Mouse (Mus musculus) heart, embryonic 14.5 days (tissue): ENCODE measurements around the gene Nog. TPM values are rescaled to one million over a fixed set of nuclear protein-coding genes. Genes with fewer than 3 reads are reported as not detected.

ENCODE experiments used
- ATAC-seq: fragments of 200-750 bp; cut with Nextera tagmentation; 2 replicates; pipeline ENCODE4 v1.8.0; 2017; ENCODE audit warnings: low read depth, moderate TSS enrichment; ENCODE audit not compliant: insufficient number of reproducible peaks, insufficient read depth, low FRiP score
- H3K27ac ChIP-seq, 2 experiments: fragments of 200-500 bp in 1 of 2; fragments of 300-500 bp in 1 of 2; sonication (generic) in 1 of 2; replicated peaks in 1 of 2; 2 replicates each; pipeline ENCODE4 v1.5.1; 2012 to 2014; ENCODE audit warnings: low read depth in 2 of 2, low read length in 2 of 2, control low read depth in 1 of 2, mild to moderate bottlenecking in 1 of 2, mixed read lengths in 1 of 2; ENCODE audit not compliant: control insufficient read depth in 1 of 2, insufficient read depth in 1 of 2
- H3K27me3 ChIP-seq: fragments of 300-500 bp; sonication (generic); 2 replicates; pipeline ENCODE4 v1.6.1; 2014; ENCODE audit warnings: mild to moderate bottlenecking, low read length, control low read depth; ENCODE audit not compliant: control insufficient read depth, insufficient read depth
- H3K36me3 ChIP-seq: fragments of 300-500 bp; sonication (generic); 2 replicates; pipeline ENCODE4 v1.6.1; 2014; ENCODE audit warnings: mild to moderate bottlenecking, control low read depth, low read length, mixed read lengths; ENCODE audit not compliant: control insufficient read depth, insufficient read depth
- H3K4me1 ChIP-seq, 2 experiments: fragments of 200-500 bp in 1 of 2; fragments of 300-500 bp in 1 of 2; sonication (generic) in 1 of 2; 2 replicates each; pipeline ENCODE4 v1.6.1; 2012 to 2014; ENCODE audit warnings: low read length in 2 of 2, control low read depth in 1 of 2, mixed read lengths in 1 of 2; ENCODE audit not compliant: control insufficient read depth in 2 of 2, insufficient read depth in 2 of 2
- H3K4me2 ChIP-seq: fragments of 300-500 bp; sonication (generic); 2 replicates; pipeline ENCODE4 v1.6.1; 2014; ENCODE audit warnings: mild to moderate bottlenecking, low read length
- H3K4me3 ChIP-seq, 2 experiments: fragments of 200-500 bp in 1 of 2; fragments of 300-500 bp in 1 of 2; sonication (generic) in 1 of 2; 2 replicates each; pipeline ENCODE4 v1.5.1; 2012 to 2014; ENCODE audit warnings: low read length in 2 of 2, mild to moderate bottlenecking in 2 of 2, control low read depth in 1 of 2, low read depth in 1 of 2, moderate library complexity in 1 of 2; ENCODE audit not compliant: control insufficient read depth in 1 of 2, insufficient read depth in 1 of 2
- H3K9ac ChIP-seq: fragments of 300-500 bp; sonication (generic); 2 replicates; pipeline ENCODE4 v1.6.1; 2014; ENCODE audit warnings: mild to moderate bottlenecking, low read length
- H3K9me3 ChIP-seq: fragments of 300-500 bp; sonication (generic); 2 replicates; pipeline ENCODE4 v1.6.1; 2016; ENCODE audit warnings: low read length, control low read depth; ENCODE audit not compliant: control insufficient read depth
- WGBS: fragments of 180-500 bp; shearing (Covaris S2); extraction: QIAGEN DNeasy Blood & Tissue Kit; methylation state at CpG from one replicate; pipeline ENCODE4 v1.1.7; 2014; 5-methylcytosine and 5-hydroxymethylcytosine counted together
- polyA plus RNA-seq: library from polyadenylated mRNA; unstranded; fragments of >200 nt; fragmentation: Nextera tagmentation; extraction: Ambion mirVana; gene quantifications from 2 replicates; pipeline ENCODE4 v1.2.1, GENCODE M21; 2014

Gene Nog
- 0.35 and 0.88 TPM in 2 replicates for polyA plus RNA-seq

DNA sequence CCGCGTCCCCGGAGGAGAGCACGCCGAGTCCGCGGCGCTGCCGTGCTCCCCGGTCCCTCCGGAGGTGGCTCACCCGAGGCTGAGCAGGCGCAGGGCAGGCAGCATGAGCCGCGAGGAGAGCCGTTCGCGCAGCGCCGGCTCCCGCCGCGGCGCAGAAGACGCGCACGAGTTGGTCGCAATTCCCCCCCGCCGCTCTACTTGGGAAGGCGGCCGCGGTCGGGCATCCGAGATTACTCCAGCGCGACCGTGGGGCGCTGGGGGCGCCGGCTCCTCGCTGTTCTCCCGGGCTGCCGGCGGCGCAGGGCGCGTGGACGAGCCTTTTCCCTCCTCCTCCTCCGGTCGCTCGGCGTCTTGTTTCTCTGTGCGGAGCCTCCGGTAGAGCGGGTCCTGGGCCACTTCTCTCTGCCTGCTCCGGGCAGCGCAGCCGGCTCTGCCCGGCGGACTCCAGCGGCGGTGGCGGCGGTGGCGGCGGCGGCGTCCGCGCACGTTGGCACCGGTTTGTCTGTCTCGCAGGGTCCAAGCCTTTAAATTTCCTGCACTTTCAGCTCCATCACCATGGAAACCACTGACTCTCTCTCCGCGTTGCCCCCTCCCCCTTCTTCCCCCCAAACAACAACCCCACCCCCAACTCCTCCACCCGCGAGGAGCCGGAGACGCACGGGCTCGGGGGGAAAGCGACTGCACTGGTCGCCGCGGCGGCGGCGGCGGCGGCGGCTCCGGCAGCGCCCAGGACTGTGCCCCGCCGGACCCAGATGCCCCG is at the start of gene Nog:
Gene Nog, minus strand, starts transcription at position 277 of the 760 bp plus-strand sequence.
- Histone ChIP-seq H3K9ac (peak within 1 kb of the TSS; percentile 73), H3K9me3 (0 out of 2 replicates have a peak, but pooled peaks cover 2% of the 10 kb centered on the region), H3K4me3 (peak within 1 kb of the TSS; percentile 64 to 67), H3K27me3 (peaks cover 10% of the 10 kb centered on the region), H3K27ac (peak within 1 kb of the TSS; percentile 30 to 61; a peak in 3 of 4 replicates), H3K36me3 (no peaks in the 10 kb centered on the region), H3K4me1 (peaks cover 13 to 26% of the 10 kb centered on the region in 2 experiments), H3K4me2 (peak within 1 kb of the TSS; percentile 91)
- ATAC-seq: peak; percentile 25; the same call in 1 of the 2 replicates
- WGBS: under 1% methylated on average over 72 of the region's 97 CpGs

DNA sequence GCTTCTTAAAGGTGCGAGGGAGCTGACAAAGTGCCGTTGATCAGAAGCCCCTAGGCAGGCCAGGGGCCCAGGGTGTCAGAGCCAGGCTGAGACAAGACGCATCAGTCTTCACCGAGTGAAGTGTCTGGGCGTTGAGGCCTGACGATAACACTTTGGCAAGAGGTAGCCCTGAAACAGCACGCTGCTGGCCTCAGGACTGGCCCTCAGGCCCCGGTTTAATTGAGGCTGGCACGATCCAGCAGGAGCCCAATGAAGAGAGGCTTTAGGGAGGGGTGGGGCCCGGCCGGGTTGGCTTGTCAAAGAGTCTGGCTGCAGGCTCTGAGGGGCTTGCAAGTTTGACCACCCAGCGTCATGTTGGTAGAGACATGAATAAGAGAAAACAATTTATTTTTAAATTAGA is 38.1 kb upstream of the Nog start:
- ATAC-seq: no peak
- no peak overlapping the region for H3K9ac ChIP-seq
- no peaks in the 10 kb centered on the region for H3K36me3 ChIP-seq
- H3K27me3 ChIP-seq: no peaks in the 10 kb centered on the region
- WGBS: 24% methylated on average over 12 of the region's 12 CpGs
- no peak overlapping the region for H3K4me3 ChIP-seq
- no peaks in the 10 kb centered on the region for H3K9me3 ChIP-seq
- no peak overlapping the region for H3K4me2 ChIP-seq
- peaks cover 0 to 7% of the 10 kb centered on the region in 2 experiments; a peak in 2 of 4 replicates for H3K4me1 ChIP-seq
- H3K27ac ChIP-seq: no peak overlapping the region

DNA sequence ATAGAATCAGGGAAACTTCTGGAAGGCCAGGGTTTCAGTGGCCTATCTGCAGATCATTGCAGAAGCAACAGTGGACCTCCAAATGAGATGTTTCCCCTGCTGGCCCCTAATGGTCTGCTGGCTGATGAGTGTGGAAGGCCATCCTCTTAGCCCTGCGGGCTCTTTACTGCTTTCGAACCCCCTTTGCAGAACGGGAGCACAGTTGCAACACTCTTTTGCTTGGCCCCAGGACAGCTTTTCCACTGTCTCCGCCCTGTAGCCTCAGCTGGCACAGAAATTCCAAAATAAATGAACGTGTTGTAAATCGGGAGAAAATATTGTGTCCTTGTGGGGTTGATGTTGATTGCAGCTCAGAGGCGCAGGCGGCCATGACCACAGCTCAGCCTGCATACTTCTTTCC is 37.7 kb upstream of the Nog start:
- WGBS: 55% methylated on average over 8 of the region's 8 CpGs
- Histone ChIP-seq H3K9me3 (no peaks in the 10 kb centered on the region), H3K27ac (no peak overlapping the region), H3K27me3 (no peaks in the 10 kb centered on the region), H3K4me1 (peaks cover 0 to 7% of the 10 kb centered on the region in 2 experiments; a peak in 2 of 4 replicates), H3K4me3 (no peak overlapping the region), H3K4me2 (no peak overlapping the region), H3K9ac (no peak overlapping the region), H3K36me3 (no peaks in the 10 kb centered on the region)
- no peak for ATAC-seq

DNA sequence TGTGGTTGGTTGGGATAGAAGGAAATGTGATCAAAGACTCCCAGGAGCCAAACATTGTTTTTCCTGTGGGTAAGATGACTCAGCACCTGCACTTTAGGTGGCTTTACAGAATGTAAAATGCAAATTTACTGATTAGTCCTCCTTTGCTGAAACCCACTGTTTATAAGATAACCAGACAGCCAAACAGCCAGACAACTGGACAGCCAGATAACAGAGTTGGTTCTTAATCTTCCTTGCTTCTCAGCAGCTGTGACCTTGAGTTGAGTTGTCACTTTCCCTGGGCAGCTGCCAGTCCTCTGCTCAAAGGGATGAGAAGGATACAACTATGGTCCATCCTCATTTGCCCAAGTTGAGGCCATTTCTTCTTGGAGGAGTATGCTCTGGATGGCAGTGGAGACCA is 35.8 kb upstream of the Nog start:
- H3K36me3 ChIP-seq: no peaks in the 10 kb centered on the region
- no peaks in the 10 kb centered on the region for H3K27me3 ChIP-seq
- no peak overlapping the region for H3K9ac ChIP-seq
- ATAC-seq: no peak
- no peak overlapping the region for H3K4me3 ChIP-seq
- peaks cover 0 to 7% of the 10 kb centered on the region in 2 experiments; a peak in 2 of 4 replicates for H3K4me1 ChIP-seq
- H3K9me3 ChIP-seq: no peaks in the 10 kb centered on the region
- no peak overlapping the region for H3K27ac ChIP-seq
- no peak overlapping the region for H3K4me2 ChIP-seq

DNA sequence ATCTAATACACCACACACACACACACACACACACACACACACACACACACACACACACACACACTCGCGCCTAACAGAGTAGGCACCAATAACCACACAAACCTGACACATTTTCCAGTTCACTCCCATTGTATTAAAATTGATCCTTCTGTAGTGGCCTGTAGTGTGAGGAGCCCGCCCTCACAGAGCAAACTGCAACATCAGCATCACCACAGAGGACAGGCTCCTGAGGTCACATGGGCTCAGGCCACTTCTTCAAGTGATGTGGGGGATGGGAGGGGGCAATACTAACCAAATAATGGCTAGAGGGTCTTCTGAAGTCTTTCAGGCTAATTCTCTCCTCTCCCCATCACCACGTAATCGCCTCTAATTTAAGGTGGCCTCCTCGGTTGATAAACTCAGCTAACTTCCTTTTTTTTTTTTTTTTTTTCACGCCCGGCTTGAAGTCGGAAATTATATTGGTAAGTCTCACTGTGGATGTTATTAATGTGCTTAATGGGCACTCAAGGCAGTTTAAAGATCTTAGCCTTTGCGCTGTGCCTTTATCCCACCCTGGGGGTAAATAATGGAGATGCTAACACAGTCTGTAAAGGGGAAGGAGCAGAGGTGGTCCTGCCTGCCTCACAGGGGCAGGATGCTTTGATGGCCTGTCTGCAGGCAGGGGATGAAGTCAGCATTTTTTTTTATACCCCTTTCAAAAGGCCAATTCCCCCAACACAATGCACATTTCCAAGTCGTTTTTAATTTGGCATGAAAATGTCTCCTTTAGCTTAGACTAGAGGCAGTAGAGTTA is 25.2 kb upstream of the Nog start:
- Histone ChIP-seq H3K9ac (no peak overlapping the region), H3K4me1 (no peaks in the 10 kb centered on the region), H3K36me3 (no peaks in the 10 kb centered on the region), H3K27ac (no peak overlapping the region), H3K9me3 (no peaks in the 10 kb centered on the region), H3K4me2 (no peak overlapping the region), H3K27me3 (no peaks in the 10 kb centered on the region), H3K4me3 (no peak overlapping the region)
- 71% methylated on average over 11 of the region's 11 CpGs for WGBS
- ATAC-seq: no peak

DNA sequence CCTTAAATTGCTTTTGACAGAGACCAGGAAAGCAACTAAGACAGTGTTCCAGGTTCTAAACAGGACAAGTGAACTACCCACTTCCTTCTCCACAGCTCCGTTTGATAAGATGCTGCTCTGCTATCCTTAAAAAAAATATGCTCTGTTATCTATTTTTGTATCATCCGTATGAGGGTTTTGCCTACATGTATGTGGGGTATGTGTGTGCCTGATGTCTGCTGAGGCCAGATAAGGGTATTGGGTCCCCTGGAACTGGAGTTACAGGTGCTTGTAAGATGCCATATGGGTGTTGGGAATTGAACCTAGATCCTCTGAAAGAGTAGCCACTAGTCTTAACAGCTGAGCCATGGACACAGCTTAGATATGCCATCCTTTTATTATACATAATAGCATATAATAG is 19.6 kb upstream of the Nog start:
- H3K9ac ChIP-seq: no peak overlapping the region
- 77% methylated on average over 2 of the region's 2 CpGs for WGBS
- peaks cover 5 to 21% of the 10 kb centered on the region in 2 experiments; a peak in 3 of 4 replicates for H3K4me1 ChIP-seq
- no peak overlapping the region for H3K4me2 ChIP-seq
- H3K9me3 ChIP-seq: no peaks in the 10 kb centered on the region
- H3K36me3 ChIP-seq: no peaks in the 10 kb centered on the region
- ATAC-seq: no peak
- no peak overlapping the region for H3K27ac ChIP-seq
- H3K4me3 ChIP-seq: no peak overlapping the region
- no peaks in the 10 kb centered on the region for H3K27me3 ChIP-seq

DNA sequence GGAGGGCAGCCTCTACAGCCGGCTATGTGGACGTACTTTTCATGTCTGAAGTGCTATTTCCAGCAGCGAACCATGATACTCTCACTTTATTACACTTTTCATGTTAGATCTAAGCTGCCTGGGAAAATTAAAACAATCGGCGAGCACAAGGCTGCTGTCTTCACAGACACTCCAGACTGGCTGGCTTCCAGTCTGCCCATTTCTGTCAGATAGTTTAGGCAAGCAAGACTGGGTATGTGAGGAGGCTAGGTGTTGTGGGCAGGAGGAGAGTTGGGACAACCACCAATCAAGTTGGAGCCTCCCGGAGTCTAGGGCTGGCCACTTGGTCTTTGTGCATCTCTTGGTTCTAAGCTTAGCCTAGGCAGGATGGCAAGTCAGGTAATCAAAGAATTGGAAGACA is 17.5 kb upstream of the Nog start:
- H3K27ac ChIP-seq: no peak overlapping the region
- WGBS: 41% methylated on average over 6 of the region's 6 CpGs
- H3K4me3 ChIP-seq: no peak overlapping the region
- H3K9me3 ChIP-seq: no peaks in the 10 kb centered on the region
- no peaks in the 10 kb centered on the region for H3K36me3 ChIP-seq
- H3K27me3 ChIP-seq: no peaks in the 10 kb centered on the region
- no peak overlapping the region for H3K9ac ChIP-seq
- no peak for ATAC-seq
- no peak overlapping the region for H3K4me2 ChIP-seq
- H3K4me1 ChIP-seq: peaks cover 5 to 23% of the 10 kb centered on the region in 2 experiments; a peak in 3 of 4 replicates
